16 mouse cellular contexts compared by ENCODE assay signal in genomic region chr15:42928331-42928730, GRCm38 (mm10).
A peak's percentile ranks its signal among the peaks of the same experiment; 100 is the strongest.
DNase-seq lines count a peak whose midpoint lies in the region.
"Had no signal": no experiment of that assay in that cellular context is flagged by ENCODE, and none has a peak within 500 bp of the region (broad histone marks: within the 10 kb centered on the region; RNA-seq: fewer than 3 reads in every experiment).

No protein-coding gene starts in this region.

- DNase-seq in frontal cortex, adult 2 months (ENCODE audit: extremely low spot score in 1 of 2, low spot score in 1 of 2) = peak; percentile 4 to 14
- no peak for DNase-seq in frontal cortex, postnatal 10 days (ENCODE audit: low spot score in 2 of 2)
- peak; percentile 13 to 37 for DNase-seq in layer of hippocampus, adult 8-10 months (ENCODE audit: low spot score in 2 of 2)
- DNase-seq in layer of hippocampus, postnatal 25 days (ENCODE audit: extremely low spot score in 1 of 2, low spot score in 1 of 2) = no peak
- DNase-seq in right cerebral cortex, adult 18-20 months = peak; percentile 7
- no peak for DNase-seq in right cerebral cortex, postnatal 36 days (ENCODE audit: low spot score in 2 of 2)
- DNase-seq in telencephalon, adult 2 months (ENCODE audit: low read depth, low spot score) = peak; percentile 58
- DNase-seq in kidney, adult 18-20 months = no peak
- DNase-seq: adrenal gland, adult 2 months; adrenal gland, postnatal 25 days; cerebellum, adult 8-10 months; cerebellum, postnatal 14 days; embryo, embryonic 11 days; gastrocnemius, adult 2 months; gastrocnemius, postnatal 25 days; heart, postnatal 4 days had no signal

Comparison
In these comparisons a context has a peak if more than half of its experiments do, and no peak if none do; other contexts are left out.
1. DNase-seq: peak in frontal cortex, adult 2 months (2 of 2), layer of hippocampus, adult 8-10 months (2 of 2), right cerebral cortex, adult 18-20 months (single experiment) and telencephalon, adult 2 months (single experiment); none in frontal cortex, postnatal 10 days (0 of 2), layer of hippocampus, postnatal 25 days (0 of 2), right cerebral cortex, postnatal 36 days (0 of 2) and kidney, adult 18-20 months (single experiment).